Mouse (Mus musculus) cerebellum, adult 9-11 months (tissue): ENCODE data around the gene Gm6356.
"Not testable (repeated sequence)": the region's sequence is repeated elsewhere in the genome, so short reads cannot be mapped to it uniquely, and the experiment has no call there.

Source experiments
- DNase-seq: peaks from one replicate; pipeline ENCODE4 v3.0.0; 2022

The Gm6356 gene

DNA sequence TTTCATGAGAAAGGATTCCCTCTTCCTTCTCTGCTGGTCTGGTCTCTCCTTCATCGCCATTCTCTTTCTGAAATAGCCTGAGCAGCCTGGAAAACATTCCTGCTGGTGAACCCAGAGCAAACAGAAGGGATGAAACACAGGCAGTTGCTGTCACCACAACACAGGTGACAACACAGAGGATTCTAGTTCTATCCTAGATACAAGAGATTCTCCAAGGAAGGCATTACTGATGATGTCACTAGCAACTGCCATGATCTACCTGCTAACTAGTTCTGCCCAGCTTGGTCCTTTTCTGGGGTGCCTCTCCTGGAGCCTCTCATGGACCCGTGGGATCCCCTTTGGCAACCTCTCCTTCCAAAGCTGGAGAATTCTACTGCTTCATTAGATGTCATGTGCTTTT is at the start of gene Gm6356:
Gene Gm6356, minus strand, starts transcription at position 101 of the 400 bp plus-strand sequence.
- DNase-seq = not testable (repeated sequence)
